In the genomic region with DNA sequence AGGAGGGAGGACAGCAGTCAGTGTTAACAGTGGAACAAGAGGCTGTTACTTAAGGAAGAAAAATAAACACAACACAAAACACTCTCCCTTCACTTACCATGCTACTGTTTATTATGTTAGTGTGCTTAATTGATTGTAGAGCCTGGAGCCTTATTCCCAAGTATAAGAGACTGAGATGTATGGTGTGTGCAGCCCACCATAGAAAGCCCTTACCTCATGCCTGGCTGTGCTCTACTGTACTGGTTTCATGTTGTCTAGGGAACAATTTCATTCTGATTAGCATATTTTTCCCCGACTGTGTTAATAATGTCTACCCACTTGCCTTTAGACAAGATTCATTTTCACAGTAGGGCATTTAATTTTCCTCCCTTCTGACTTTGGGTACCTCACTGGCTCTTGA, we compare ENCODE assay signal across 22 mouse cellular contexts.
DNase-seq lines count a peak whose midpoint lies in the region; ATAC-seq and TF ChIP-seq lines count a peak whose summit lies in the region.
"Had no signal": no experiment of that assay in that cellular context is flagged by ENCODE, and none has a peak within 500 bp of the region (broad histone marks: within the 10 kb centered on the region; RNA-seq: fewer than 3 reads in every experiment).

No protein-coding gene starts in this region.

- H3K36me3 ChIP-seq in hindbrain, embryonic 12.5 days: no peaks in the 10 kb centered on the region
- H3K36me3 ChIP-seq in hindbrain, embryonic 11.5 days (ENCODE audit: control insufficient read depth, insufficient read depth, low read length): no peaks in the 10 kb centered on the region
- H3K36me3 ChIP-seq in thymus, adult 2 months (ENCODE audit: control insufficient read depth, insufficient read depth, low read length): no peaks in the 10 kb centered on the region
- H3K36me3 ChIP-seq in hindbrain, embryonic 16.5 days (ENCODE audit: control insufficient read depth, insufficient read depth, low read length): no peaks in the 10 kb centered on the region
- no peaks in the 10 kb centered on the region for H3K36me3 ChIP-seq in neural tube, embryonic 15.5 days
- H3K36me3 ChIP-seq in stomach, postnatal 0 days (ENCODE audit: control insufficient read depth, insufficient read depth, low read length): no peaks in the 10 kb centered on the region
- H3K36me3 ChIP-seq: embryonic facial prominence, embryonic 15.5 days; heart, embryonic 15.5 days; hindbrain, embryonic 15.5 days had no signal

- no peak for TF ChIP-seq POLR2A in thymus, adult 2 months (IDR thresholded peaks at IDR 0.05; ENCODE audit: control insufficient read depth, extremely low read depth, insufficient read depth, low read length, poor library complexity)

- no peaks in the 10 kb centered on the region for H3K4me1 ChIP-seq in hindbrain, embryonic 12.5 days
- no peaks in the 10 kb centered on the region for H3K4me1 ChIP-seq in hindbrain, embryonic 11.5 days (replicated peaks; ENCODE audit: control insufficient read depth, insufficient read depth, low read length)
- peaks cover 20% of the 10 kb centered on the region for H3K4me1 ChIP-seq in thymus, adult 2 months (replicated peaks; ENCODE audit: control insufficient read depth, insufficient read depth, low read length)
- H3K4me1 ChIP-seq in hindbrain, embryonic 16.5 days (ENCODE audit: control insufficient read depth, insufficient read depth, low read depth, low read length): no peaks in the 10 kb centered on the region
- no peaks in the 10 kb centered on the region for H3K4me1 ChIP-seq in neural tube, embryonic 15.5 days
- no peaks in the 10 kb centered on the region for H3K4me1 ChIP-seq in stomach, postnatal 0 days (replicated peaks; ENCODE audit: control insufficient read depth, insufficient read depth)
- H3K4me1 ChIP-seq: embryonic facial prominence, embryonic 15.5 days; heart, embryonic 15.5 days; hindbrain, embryonic 15.5 days had no signal

- ATAC-seq in hindbrain, embryonic 12.5 days (ENCODE audit: low FRiP score): 0 out of 2 replicates have a peak, but pooled peaks have one; percentile 40
- no peak for ATAC-seq in hindbrain, embryonic 11.5 days (ENCODE audit: low FRiP score)
- peak; percentile 60; the same call in 1 of the 2 replicates for ATAC-seq in hindbrain, embryonic 16.5 days
- ATAC-seq in neural tube, embryonic 15.5 days (ENCODE audit: low FRiP score): 0 out of 2 replicates have a peak, but pooled peaks have one; percentile 38
- no peak for ATAC-seq in stomach, postnatal 0 days (ENCODE audit: low FRiP score, low TSS enrichment)
- ATAC-seq: forebrain, embryonic 16.5 days had no signal

- TF ChIP-seq EP300 in stomach, postnatal 0 days (optimal IDR thresholded peaks at IDR 0.05): no peak

- no peak overlapping the region for H3K4me2 ChIP-seq in hindbrain, embryonic 12.5 days (replicated peaks)
- no peak overlapping the region for H3K4me2 ChIP-seq in hindbrain, embryonic 11.5 days (replicated peaks; ENCODE audit: low read depth, low read length)
- H3K4me2 ChIP-seq in hindbrain, embryonic 16.5 days (ENCODE audit: low read length): no peak overlapping the region
- H3K4me2 ChIP-seq in neural tube, embryonic 15.5 days: no peak overlapping the region
- H3K4me2 ChIP-seq in stomach, postnatal 0 days (replicated peaks; ENCODE audit: low read depth): no peak overlapping the region
- H3K4me2 ChIP-seq: embryonic facial prominence, embryonic 15.5 days; heart, embryonic 11.5 days; heart, embryonic 15.5 days; hindbrain, embryonic 15.5 days had no signal

- H3K4me3 ChIP-seq in hindbrain, embryonic 12.5 days: no peak overlapping the region
- no peak overlapping the region for H3K4me3 ChIP-seq in hindbrain, embryonic 11.5 days (ENCODE audit: low read depth, low read length)
- H3K4me3 ChIP-seq in thymus, adult 2 months (ENCODE audit: control insufficient read depth, insufficient read depth, low read length): peak overlapping the region; percentile 51
- no peak overlapping the region for H3K4me3 ChIP-seq in hindbrain, embryonic 16.5 days (ENCODE audit: low read length)
- no peak overlapping the region for H3K4me3 ChIP-seq in neural tube, embryonic 15.5 days (replicated peaks)
- no peak overlapping the region for H3K4me3 ChIP-seq in stomach, postnatal 0 days (ENCODE audit: low read depth, low read length)
- H3K4me3 ChIP-seq: embryonic facial prominence, embryonic 15.5 days; erythroblast, embryonic 14.5 days; heart, embryonic 15.5 days; hindbrain, embryonic 15.5 days had no signal

- no peak overlapping the region for H3K9ac ChIP-seq in hindbrain, embryonic 12.5 days
- H3K9ac ChIP-seq in hindbrain, embryonic 11.5 days (ENCODE audit: low read depth, low read length): no peak overlapping the region
- no peak overlapping the region for H3K9ac ChIP-seq in hindbrain, embryonic 16.5 days (ENCODE audit: low read depth, low read length)
- H3K9ac ChIP-seq in neural tube, embryonic 15.5 days (replicated peaks): no peak overlapping the region
- no peak overlapping the region for H3K9ac ChIP-seq in stomach, postnatal 0 days (ENCODE audit: low read length)
- H3K9ac ChIP-seq: embryonic facial prominence, embryonic 15.5 days; heart, embryonic 15.5 days; hindbrain, embryonic 15.5 days had no signal

- H3K9me3 ChIP-seq in hindbrain, embryonic 12.5 days (replicated peaks): no peaks in the 10 kb centered on the region
- no peaks in the 10 kb centered on the region for H3K9me3 ChIP-seq in hindbrain, embryonic 11.5 days (ENCODE audit: control insufficient read depth, low read length)
- H3K9me3 ChIP-seq in hindbrain, embryonic 16.5 days (ENCODE audit: control insufficient read depth, low read length): no peaks in the 10 kb centered on the region
- no peaks in the 10 kb centered on the region for H3K9me3 ChIP-seq in neural tube, embryonic 15.5 days (replicated peaks)
- H3K9me3 ChIP-seq in stomach, postnatal 0 days (ENCODE audit: control insufficient read depth, low read length): no peaks in the 10 kb centered on the region
- H3K9me3 ChIP-seq: embryonic facial prominence, embryonic 15.5 days; heart, embryonic 15.5 days; hindbrain, embryonic 15.5 days had no signal

- TF ChIP-seq CTCF in thymus, adult 2 months (IDR thresholded peaks at IDR 0.05; ENCODE audit: borderline replicate concordance, control insufficient read depth, extremely low read depth, insufficient read depth, low read length, poor library complexity): no peak
- no peak for TF ChIP-seq CTCF in stomach, postnatal 0 days (IDR thresholded peaks at IDR 0.05; ENCODE audit: low read depth)

- no peak for DNase-seq in hindbrain, embryonic 11.5 days (ENCODE audit: low spot score)
- no peak for DNase-seq in thymus, adult 2 months
- no peak for DNase-seq in thymus, postnatal 14 days
- DNase-seq in stomach, postnatal 0 days (ENCODE audit: low spot score): no peak
- no peak for DNase-seq in kidney, postnatal 25 days
- DNase-seq: adrenal gland, adult 8-10 months; adrenal gland, postnatal 36 days; cerebellum, adult 11 months; cerebellum, adult 8-10 months; cerebellum, postnatal 14 days; embryo, embryonic 11 days; gastrocnemius, postnatal 10 days; heart, adult 18-20 months had no signal

- no peak overlapping the region for H3K27ac ChIP-seq in hindbrain, embryonic 12.5 days
- no peak overlapping the region for H3K27ac ChIP-seq in hindbrain, embryonic 11.5 days (ENCODE audit: low read depth, low read length)
- H3K27ac ChIP-seq in thymus, adult 2 months (ENCODE audit: control insufficient read depth, insufficient read depth, low read length): peak overlapping the region; percentile 95
- H3K27ac ChIP-seq in hindbrain, embryonic 16.5 days (ENCODE audit: low read depth, low read length): no peak overlapping the region
- H3K27ac ChIP-seq in neural tube, embryonic 15.5 days (replicated peaks): no peak overlapping the region
- no peak overlapping the region for H3K27ac ChIP-seq in stomach, postnatal 0 days (replicated peaks)
- H3K27ac ChIP-seq: embryonic facial prominence, embryonic 15.5 days; heart, embryonic 15.5 days; hindbrain, embryonic 15.5 days had no signal

- no peaks in the 10 kb centered on the region for H3K27me3 ChIP-seq in hindbrain, embryonic 12.5 days
- no peaks in the 10 kb centered on the region for H3K27me3 ChIP-seq in hindbrain, embryonic 11.5 days (ENCODE audit: control insufficient read depth, insufficient read depth, low read length)
- no peaks in the 10 kb centered on the region for H3K27me3 ChIP-seq in thymus, adult 2 months (ENCODE audit: control insufficient read depth, insufficient read depth, low read length)
- H3K27me3 ChIP-seq in hindbrain, embryonic 16.5 days (replicated peaks; ENCODE audit: control insufficient read depth, insufficient read depth, low read length): no peaks in the 10 kb centered on the region
- no peaks in the 10 kb centered on the region for H3K27me3 ChIP-seq in neural tube, embryonic 15.5 days (replicated peaks)
- no peaks in the 10 kb centered on the region for H3K27me3 ChIP-seq in stomach, postnatal 0 days (ENCODE audit: control insufficient read depth, insufficient read depth, low read length)
- H3K27me3 ChIP-seq: embryonic facial prominence, embryonic 15.5 days; heart, embryonic 15.5 days; hindbrain, embryonic 15.5 days had no signal

- WGBS in hindbrain, embryonic 12.5 days: 54% methylated on average over 1 of the region's 1 CpGs
- 73% methylated on average over 1 of the region's 1 CpGs for WGBS in hindbrain, embryonic 11.5 days
- WGBS in thymus, adult 2 months: 70% methylated on average over 1 of the region's 1 CpGs
- 35% methylated on average over 1 of the region's 1 CpGs for WGBS in hindbrain, embryonic 16.5 days
- WGBS in neural tube, embryonic 15.5 days: 39% methylated on average over 1 of the region's 1 CpGs
- 86% methylated on average over 1 of the region's 1 CpGs for WGBS in stomach, postnatal 0 days

Comparison
In these comparisons a context has a peak if more than half of its experiments do, and no peak if none do; other contexts are left out.
1. ATAC-seq: peak in hindbrain, embryonic 12.5 days (single experiment), hindbrain, embryonic 16.5 days (single experiment) and neural tube, embryonic 15.5 days (single experiment); none in hindbrain, embryonic 11.5 days (single experiment) and stomach, postnatal 0 days (single experiment).